Mouse (Mus musculus) kidney, adult 2 months (tissue): ENCODE data around the gene 9530068E07Rik. TPM values are rescaled to one million over a fixed set of nuclear protein-coding genes. Genes with fewer than 3 reads are reported as not detected.

Experiments used
- DNase-seq: peaks from one replicate; pipeline ENCODE4 v3.0.0; 2021
- H3K27ac ChIP-seq: fragments of 200-500 bp; 2 replicates; pipeline ENCODE4 v1.5.1; 2012; ENCODE audit warnings: low read depth, low read length, control low read depth, inconsistent platforms; ENCODE audit not compliant: insufficient read depth
- H3K27me3 ChIP-seq: fragments of 200-500 bp; replicated peaks from 2 replicates; pipeline ENCODE4 v1.6.1; 2012; ENCODE audit warnings: mild to moderate bottlenecking, moderate library complexity, low read length, inconsistent platforms; ENCODE audit not compliant: control insufficient read depth, insufficient read depth
- H3K36me3 ChIP-seq: fragments of 200-500 bp; 2 replicates; pipeline ENCODE4 v1.6.1; 2012; ENCODE audit warnings: mild to moderate bottlenecking, moderate library complexity, low read length, inconsistent platforms; ENCODE audit not compliant: control insufficient read depth, insufficient read depth
- H3K4me1 ChIP-seq: fragments of 200-500 bp; 2 replicates; pipeline ENCODE4 v1.6.1; 2011; ENCODE audit warnings: low read length; ENCODE audit not compliant: control insufficient read depth, insufficient read depth
- H3K4me3 ChIP-seq: fragments of 200-500 bp; 2 replicates; pipeline ENCODE4 v1.5.1; 2011; ENCODE audit warnings: mild to moderate bottlenecking, low read depth, low read length, control low read depth; ENCODE audit not compliant: insufficient read depth
- CTCF ChIP-seq: fragments of 200-500 bp; conservative IDR thresholded peaks from 2 replicates; pipeline ENCODE4 v1.5.1; 2011; ENCODE audit warnings: low read depth, mild to moderate bottlenecking, control low read depth, low read length, moderate library complexity, mixed read lengths; ENCODE audit not compliant: insufficient read depth, insufficient read length
- POLR2A ChIP-seq: fragments of 200-500 bp; IDR thresholded peaks from one replicate; pipeline ENCODE4 v1.6.1; 2011; ENCODE audit warnings: low read depth, low read length, control low read depth
- WGBS: fragments of 180-500 bp; shearing (Covaris S2); methylation state at CpG from one replicate; pipeline ENCODE4 v1.1.7; 2018; 5-methylcytosine and 5-hydroxymethylcytosine counted together
- polyA plus RNA-seq: library from polyadenylated mRNA; depleted of rRNA; stranded (reverse); fragments of >200 nt; gene quantifications from 2 replicates; pipeline ENCODE4 v1.2.3, GENCODE M21; 2012

9530068E07Rik gene
- polyA plus RNA-seq, 1 experiment, result 219 TPM

DNA sequence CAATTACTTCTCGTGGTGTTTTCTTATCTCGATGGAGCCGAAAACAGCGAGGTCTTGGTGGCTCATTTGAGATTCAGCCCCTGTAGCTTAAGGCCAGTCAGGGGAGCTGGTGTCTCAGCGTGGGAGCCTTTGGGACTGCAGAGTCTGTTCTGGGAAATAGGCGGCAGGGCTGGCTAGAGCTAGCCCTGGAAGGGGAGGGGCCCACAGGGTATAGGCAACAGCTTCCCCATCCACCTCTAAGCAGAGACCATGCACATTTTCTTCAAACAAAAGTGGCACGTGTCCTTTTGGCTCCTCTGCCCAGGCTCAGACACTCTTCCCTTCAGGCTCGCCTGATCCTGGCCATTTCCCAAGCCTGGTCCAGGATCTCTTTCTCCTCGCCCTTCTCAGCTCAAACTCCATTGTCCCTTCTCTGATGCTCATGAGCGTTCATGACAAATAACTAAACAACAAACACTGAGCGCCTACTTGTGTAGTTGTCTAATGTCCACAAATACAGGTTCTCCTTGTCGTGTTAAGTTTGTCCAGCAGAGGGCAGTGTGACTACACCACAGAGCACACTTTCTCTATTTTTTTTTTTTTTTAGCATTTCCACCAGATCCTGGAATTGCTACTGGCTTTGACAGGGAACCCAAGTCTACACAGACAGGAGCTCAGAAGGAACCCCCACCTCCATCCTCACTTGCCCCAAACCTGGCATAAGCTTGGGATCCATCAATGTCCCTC, 25.0 kb downstream of the 9530068E07Rik start:
- WGBS, result 10% methylated on average over 12 of the region's 12 CpGs
- H3K4me1 ChIP-seq, result no peaks in the 10 kb centered on the region
- no peaks in the 10 kb centered on the region for H3K27me3 ChIP-seq
- no peak overlapping the region for H3K27ac ChIP-seq
- H3K4me3 ChIP-seq, result no peak overlapping the region
- peak; percentile 75 for DNase-seq
- TF ChIP-seq POLR2A (no peak), CTCF (no peak)
- no peaks in the 10 kb centered on the region for H3K36me3 ChIP-seq

- DNase-seq, result no peak
- Histone ChIP-seq H3K27ac (no peak overlapping the region), H3K36me3 (no peaks in the 10 kb centered on the region), H3K27me3 (no peaks in the 10 kb centered on the region), H3K4me1 (no peaks in the 10 kb centered on the region), H3K4me3 (no peak overlapping the region)
- WGBS, result 41% methylated on average over 6 of the region's 6 CpGs
- TF ChIP-seq CTCF (no peak), POLR2A (no peak)
These were observed 33.2 kb downstream of the 9530068E07Rik start for GRCm38 (mm10) chr11:52429440-52429839.

GRCm38 (mm10) chr11:52431594-52431993, 35.4 kb downstream of the 9530068E07Rik start:
- peak; percentile 67 for DNase-seq
- H3K4me3 ChIP-seq, result no peak overlapping the region
- TF ChIP-seq POLR2A (no peak), CTCF (no peak)
- no peak overlapping the region for H3K27ac ChIP-seq
- H3K27me3 ChIP-seq, result no peaks in the 10 kb centered on the region
- WGBS, result 34% methylated on average over 5 of the region's 5 CpGs
- no peaks in the 10 kb centered on the region for H3K36me3 ChIP-seq
- H3K4me1 ChIP-seq, result no peaks in the 10 kb centered on the region

DNA sequence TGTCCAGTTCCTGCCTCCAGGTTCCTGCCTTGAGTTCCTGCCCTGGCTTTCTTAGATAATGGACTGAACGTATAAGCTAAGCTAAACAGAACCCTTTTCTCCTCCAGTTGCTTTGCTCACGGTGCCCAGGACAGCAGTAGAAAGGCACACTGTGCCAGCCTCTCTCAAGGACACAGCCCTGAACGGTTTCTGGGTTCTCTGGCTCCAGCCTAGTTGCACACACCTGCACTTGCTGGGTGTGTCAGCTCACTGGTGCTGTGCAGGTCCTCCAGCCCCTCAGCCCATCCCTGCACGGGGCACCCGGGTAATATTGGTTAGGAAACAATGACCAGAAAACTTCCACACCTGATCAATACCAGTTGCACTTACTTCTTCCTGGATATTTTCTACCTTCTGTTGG, 35.9 kb downstream of the 9530068E07Rik start:
- no peaks in the 10 kb centered on the region for H3K36me3 ChIP-seq
- H3K4me1 ChIP-seq, result no peaks in the 10 kb centered on the region
- no peaks in the 10 kb centered on the region for H3K27me3 ChIP-seq
- no peak for DNase-seq
- no peak for TF ChIP-seq CTCF
- no peak for TF ChIP-seq POLR2A
- WGBS, result 94% methylated on average over 5 of the region's 5 CpGs
- H3K4me3 ChIP-seq, result no peak overlapping the region
- H3K27ac ChIP-seq, result no peak overlapping the region

DNA sequence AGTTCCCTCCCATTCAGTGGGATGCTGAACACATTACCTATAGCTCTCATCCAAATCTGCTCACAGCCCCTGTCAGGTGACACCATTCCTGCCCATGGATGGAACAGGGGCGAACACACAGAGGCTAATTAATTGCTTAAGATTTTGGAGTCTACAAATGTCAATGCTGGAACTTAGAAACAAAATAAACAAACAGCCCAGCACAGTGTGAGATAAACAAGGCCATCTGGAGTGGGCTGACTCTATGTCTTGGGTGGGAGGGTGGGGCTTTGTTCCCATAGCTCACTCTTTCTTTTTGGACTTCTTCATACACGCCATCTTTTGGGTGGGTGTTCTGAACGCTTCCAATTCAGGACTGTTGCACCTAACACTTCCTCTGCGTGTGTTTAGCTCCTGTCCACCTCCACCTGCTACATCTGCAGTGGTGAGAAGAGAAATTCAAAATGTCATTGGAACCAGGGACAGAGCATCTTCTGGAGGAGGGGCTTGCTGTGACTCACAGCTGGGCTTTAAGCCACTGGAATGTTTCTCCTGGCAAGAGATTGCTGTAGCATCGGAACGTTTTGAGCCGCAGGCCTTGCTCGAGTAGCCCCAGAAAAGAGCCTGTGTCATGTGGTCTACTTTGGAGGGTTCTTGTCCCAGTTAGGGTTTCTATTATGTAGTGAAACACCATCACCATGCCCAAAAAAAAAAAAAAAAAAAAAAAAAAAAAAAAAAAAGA, 37.0 kb downstream of the 9530068E07Rik start:
- no peak overlapping the region for H3K27ac ChIP-seq
- H3K36me3 ChIP-seq, result no peaks in the 10 kb centered on the region
- DNase-seq, result no peak
- 78% methylated on average over 8 of the region's 8 CpGs for WGBS
- no peaks in the 10 kb centered on the region for H3K4me1 ChIP-seq
- TF ChIP-seq CTCF (no peak), POLR2A (no peak)
- H3K4me3 ChIP-seq, result no peak overlapping the region
- H3K27me3 ChIP-seq, result no peaks in the 10 kb centered on the region

- no peak overlapping the region for H3K27ac ChIP-seq
- 68% methylated on average over 2 of the region's 2 CpGs for WGBS
- no peak overlapping the region for H3K4me3 ChIP-seq
- no peak for TF ChIP-seq CTCF
- TF ChIP-seq POLR2A, result no peak
- no peaks in the 10 kb centered on the region for H3K27me3 ChIP-seq
- no peaks in the 10 kb centered on the region for H3K36me3 ChIP-seq
- H3K4me1 ChIP-seq, result no peaks in the 10 kb centered on the region
- DNase-seq, result no peak
These were observed 37.6 kb downstream of the 9530068E07Rik start for GRCm38 (mm10) chr11:52433797-52434195.

- no peak for TF ChIP-seq CTCF
- no peak for TF ChIP-seq POLR2A
- Histone ChIP-seq H3K4me1 (no peaks in the 10 kb centered on the region), H3K36me3 (no peaks in the 10 kb centered on the region), H3K27me3 (no peaks in the 10 kb centered on the region), H3K27ac (no peak overlapping the region), H3K4me3 (no peak overlapping the region)
- DNase-seq, result no peak
- 90% methylated on average over 5 of the region's 5 CpGs for WGBS
These were observed 39.2 kb downstream of the 9530068E07Rik start for GRCm38 (mm10) chr11:52435466-52435865.
